Mouse (Mus musculus) brain, embryonic 14.5 days (tissue): ENCODE measurements around the gene Acsbg1. TPM values are rescaled to one million over a fixed set of nuclear protein-coding genes. Genes with fewer than 3 reads are reported as not detected.

Experiments
- DNase-seq: peaks from one replicate; pipeline ENCODE4 v3.0.0-alpha.2; 2011; ENCODE audit warnings: low read depth
- CTCF ChIP-seq: fragments of 200-500 bp; IDR thresholded peaks from 2 replicates; pipeline ENCODE4 v1.5.1; 2012; ENCODE audit warnings: inconsistent platforms, mild to moderate bottlenecking, moderate library complexity, borderline replicate concordance; ENCODE audit not compliant: insufficient read depth, insufficient read length; ENCODE audit errors: extremely low read depth
- POLR2A ChIP-seq: fragments of 200-500 bp; IDR thresholded peaks from 2 replicates; pipeline ENCODE4 v1.6.1; 2012; ENCODE audit warnings: mild to moderate bottlenecking, inconsistent platforms, borderline replicate concordance; ENCODE audit not compliant: poor library complexity, insufficient read depth, insufficient read length, severe bottlenecking; ENCODE audit errors: extremely low read depth
- polyA plus RNA-seq: library from polyadenylated mRNA; depleted of rRNA; stranded (reverse); fragments of >200 nt; gene quantifications from 2 replicates; pipeline ENCODE4 v1.2.3, GENCODE M21; 2012; rRNA removed

Acsbg1 gene
- polyA plus RNA-seq = 14.8 and 16.3 TPM in 2 replicates

GRCm38 (mm10) chr9:54661605-54662377, at the start of gene Acsbg1:
Acsbg1 (minus strand) TSS chr9:54661870.
- TF ChIP-seq POLR2A (no peak), CTCF (no peak)
- DNase-seq = peak; percentile 81

- no peak for DNase-seq
- TF ChIP-seq POLR2A (no peak), CTCF (no peak)
Observed at GRCm38 (mm10) chr9:54708085-54708484, 46.4 kb upstream of the Acsbg1 start.

- TF ChIP-seq CTCF = no peak
- DNase-seq = peak; percentile 89
Observed at GRCm38 (mm10) chr9:54707288-54707999, 45.8 kb upstream of the Acsbg1 start.

DNA sequence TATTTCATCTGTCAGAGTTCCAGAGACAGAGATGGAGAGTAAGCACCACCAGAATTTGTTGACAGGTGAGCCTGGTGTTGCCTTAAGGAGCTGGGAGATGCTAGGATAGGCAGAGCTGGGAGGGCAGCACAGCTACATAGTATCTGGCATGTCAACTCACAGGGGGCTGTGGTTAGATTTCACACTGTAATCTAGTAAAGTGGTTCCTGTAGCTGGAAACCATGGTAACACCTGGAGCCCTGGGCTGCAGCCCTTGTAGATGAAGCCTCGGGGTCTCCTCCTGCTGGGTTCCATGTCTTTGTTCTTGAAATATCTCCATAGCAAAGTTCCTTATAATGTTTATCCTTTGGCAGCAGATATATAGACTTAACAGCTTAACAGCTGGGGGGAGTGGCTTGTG, 43.9 kb upstream of the Acsbg1 start:
- TF ChIP-seq CTCF (no peak), POLR2A (no peak)
- DNase-seq = peak; percentile 30

GRCm38 (mm10) chr9:54704361-54704760, 42.7 kb upstream of the Acsbg1 start:
- DNase-seq = no peak
- TF ChIP-seq CTCF = no peak
- TF ChIP-seq POLR2A = no peak

DNA sequence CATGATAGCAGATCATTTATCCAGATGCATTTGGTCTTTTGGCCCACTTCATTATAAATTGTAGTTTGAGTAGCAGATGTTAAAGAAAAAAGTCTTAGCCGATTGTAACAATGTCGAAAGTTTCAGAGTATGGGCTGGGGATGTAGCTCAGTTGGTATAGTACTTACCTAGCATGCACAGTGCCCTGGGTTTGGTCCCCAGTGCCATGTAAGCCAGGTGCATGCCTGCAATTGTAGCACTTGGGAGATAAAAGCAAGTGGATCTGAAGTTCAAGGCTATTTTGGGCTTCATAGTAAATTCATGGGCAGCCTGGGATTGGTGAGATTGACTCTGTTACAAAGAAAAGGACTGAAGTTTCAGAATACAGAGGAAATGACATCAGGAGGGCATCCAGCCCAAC, 40.9 kb upstream of the Acsbg1 start:
- no peak for TF ChIP-seq POLR2A
- TF ChIP-seq CTCF = no peak
- DNase-seq = no peak

GRCm38 (mm10) chr9:54700746-54701145, 39.1 kb upstream of the Acsbg1 start:
- DNase-seq = no peak
- TF ChIP-seq CTCF = no peak
- no peak for TF ChIP-seq POLR2A

- DNase-seq = no peak
- TF ChIP-seq POLR2A (no peak), CTCF (no peak)
Observed at GRCm38 (mm10) chr9:54700174-54700475, 38.5 kb upstream of the Acsbg1 start.

DNA sequence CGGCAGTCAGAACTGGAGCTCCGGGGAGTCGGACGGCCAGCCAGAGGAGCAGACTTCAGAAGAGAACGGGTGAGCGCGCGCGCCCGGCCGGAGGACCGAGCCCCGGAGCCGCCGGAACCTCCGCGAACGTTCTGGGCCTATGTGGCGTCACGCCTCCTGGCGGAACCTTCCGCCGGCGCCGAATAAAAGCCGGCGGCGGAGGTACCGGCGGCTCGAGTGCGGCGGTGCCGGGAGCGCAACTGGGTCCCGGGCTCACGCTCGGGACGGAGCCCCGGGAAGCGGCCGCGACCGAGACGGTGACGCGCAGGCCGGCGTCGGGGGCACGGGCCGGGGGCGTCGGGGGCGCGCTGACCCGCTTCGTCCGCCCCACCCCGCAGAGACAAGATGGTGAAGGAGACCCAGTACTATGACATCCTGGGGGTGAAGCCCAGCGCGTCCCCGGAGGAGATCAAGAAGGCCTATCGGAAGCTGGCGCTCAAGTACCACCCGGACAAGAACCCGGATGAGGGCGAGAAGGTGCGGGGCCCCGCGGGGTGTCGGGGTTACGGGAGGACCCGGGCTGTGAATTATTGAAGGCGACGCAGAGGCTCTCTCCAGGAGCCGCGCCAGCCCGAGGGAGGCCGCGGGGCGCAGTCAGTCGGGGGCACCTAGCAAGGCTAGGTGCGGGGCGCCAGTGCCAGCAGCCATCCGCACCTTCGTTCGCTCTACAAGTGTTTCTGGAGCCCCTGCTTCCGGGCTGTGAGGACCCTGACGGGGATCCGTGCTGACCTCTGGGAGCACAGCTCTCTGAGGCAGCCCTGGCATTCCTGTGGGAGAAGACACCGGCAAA, 37.9 kb upstream of the Acsbg1 start:
- peak; percentile 80 for DNase-seq
- TF ChIP-seq CTCF = no peak
- TF ChIP-seq POLR2A = peak; percentile 74; the same call in 1 of the 2 replicates

DNA sequence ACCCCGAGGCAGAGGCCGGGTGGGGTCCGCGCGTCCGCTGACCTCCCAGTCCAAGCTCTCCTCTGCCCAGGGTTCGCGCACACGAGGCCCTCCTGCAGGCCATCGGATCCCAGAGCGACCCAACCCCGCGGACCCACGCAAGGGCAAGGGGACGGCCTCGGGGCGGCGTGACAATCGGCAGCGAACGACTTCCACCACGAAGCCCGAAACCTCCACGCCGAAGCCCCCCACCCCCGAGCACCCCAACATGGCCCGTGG, 37.3 kb upstream of the Acsbg1 start:
- no peak for TF ChIP-seq CTCF
- TF ChIP-seq POLR2A = no peak
- DNase-seq = no peak

DNA sequence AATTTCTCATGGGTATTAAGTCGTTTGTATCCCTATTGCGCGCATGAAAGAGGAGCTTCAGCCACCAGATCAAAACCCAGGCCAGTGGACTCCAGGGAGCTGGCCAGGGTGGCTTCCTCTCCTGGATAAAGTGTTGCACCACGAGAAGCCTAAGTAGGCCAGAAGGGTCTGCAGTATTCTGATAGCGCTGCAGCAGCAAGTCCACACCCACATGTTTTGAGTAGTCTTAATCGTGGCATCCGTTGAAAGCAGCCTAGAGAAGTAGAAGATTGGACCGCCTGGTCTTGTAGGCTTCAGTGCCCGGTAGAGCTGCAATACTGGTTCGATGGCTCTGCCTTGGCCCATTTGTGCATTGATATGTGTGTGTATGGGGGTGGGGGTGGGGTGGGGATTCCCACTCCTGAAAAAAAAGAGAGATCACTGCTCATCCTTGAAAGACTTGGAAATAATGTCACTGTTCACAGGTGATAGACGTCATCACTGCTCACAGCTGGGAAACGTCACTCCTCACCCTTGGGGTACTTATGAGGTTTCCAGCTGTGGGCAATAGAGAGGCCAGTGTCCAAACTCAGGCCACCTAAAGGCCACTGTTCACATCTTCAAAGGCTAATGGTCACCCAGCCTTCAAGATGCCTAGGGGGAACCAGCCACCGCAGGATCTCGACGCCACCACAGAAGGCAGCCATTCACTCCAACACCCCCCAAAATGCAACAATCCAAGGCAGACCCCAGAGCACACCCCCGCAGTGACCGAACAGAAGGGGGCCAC, 36.8 kb upstream of the Acsbg1 start, which contains the start of gene Dnaja4:
Dnaja4 (plus strand) TSS at position 556 of the 769 bp plus-strand sequence.
- no peak for DNase-seq
- TF ChIP-seq POLR2A = no peak
- no peak for TF ChIP-seq CTCF

- DNase-seq = peak; percentile 56
Observed at GRCm38 (mm10) chr9:54691241-54691805, 29.7 kb upstream of the Acsbg1 start.

DNA sequence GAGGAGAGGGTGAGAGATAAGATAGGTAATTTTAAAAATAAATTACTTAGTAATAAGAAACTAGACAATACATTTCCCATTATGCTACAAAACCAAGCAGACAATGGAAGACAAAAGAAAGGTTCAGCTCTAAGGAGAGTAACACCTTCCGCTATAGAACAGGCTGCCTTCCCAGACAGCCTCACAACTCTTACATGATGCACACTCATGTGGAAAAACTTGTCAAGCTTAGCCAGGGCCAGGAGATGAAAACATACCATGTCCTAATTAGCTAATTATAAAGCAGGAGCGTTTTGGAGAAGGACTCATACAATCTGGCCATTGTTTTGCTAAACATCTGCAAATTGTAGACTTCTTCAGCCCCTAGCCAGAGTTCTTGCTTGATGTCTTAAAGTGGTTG, 29.0 kb upstream of the Acsbg1 start:
- DNase-seq = peak; percentile 26
